Mouse (Mus musculus) midbrain, postnatal 0 days (tissue): ENCODE measurements at regions not wholly inside any gene's neighbourhood (a gene's known extent, or its start where the extent isn't known, plus 50 kb on each side); places are given as distances from the start of the nearest gene placed in this dataset.

Source experiments
- ATAC-seq: fragments of 200-750 bp; cut with Nextera tagmentation; 2 replicates; pipeline ENCODE4 v1.8.0; 2017; ENCODE audit warnings: moderate number of reproducible peaks, mild to moderate bottlenecking, moderate TSS enrichment, moderate library complexity; ENCODE audit not compliant: low FRiP score
- DNase-seq: peaks from one replicate; pipeline ENCODE4 v3.0.0-alpha.2; 2015; ENCODE audit warnings: low spot score
- H3K27ac ChIP-seq: fragments of 300-500 bp; sonication (generic); 2 replicates; pipeline ENCODE4 v1.5.1; 2014; ENCODE audit warnings: low read depth, mild to moderate bottlenecking, low read length, mixed read lengths
- H3K27me3 ChIP-seq: fragments of 300-500 bp; sonication (generic); 2 replicates; pipeline ENCODE4 v1.6.1; 2014; ENCODE audit warnings: low read length, control low read depth, mixed read lengths; ENCODE audit not compliant: insufficient read depth
- H3K36me3 ChIP-seq: fragments of 300-500 bp; sonication (generic); 2 replicates; pipeline ENCODE4 v1.6.1; 2014; ENCODE audit warnings: low read length, control low read depth, mixed read lengths; ENCODE audit not compliant: insufficient read depth
- H3K4me1 ChIP-seq: fragments of 300-500 bp; sonication (generic); 2 replicates; pipeline ENCODE4 v1.6.1; 2014; ENCODE audit warnings: mild to moderate bottlenecking, control low read depth, antibody characterized with exemption, low read length, mixed read lengths; ENCODE audit not compliant: insufficient read depth
- H3K4me2 ChIP-seq: fragments of 300-500 bp; sonication (generic); 2 replicates; pipeline ENCODE4 v1.6.1; 2014; ENCODE audit warnings: low read depth, mild to moderate bottlenecking, low read length, mixed read lengths; ENCODE audit not compliant: poor library complexity, severe bottlenecking
- H3K4me3 ChIP-seq: fragments of 300-500 bp; sonication (generic); 2 replicates; pipeline ENCODE4 v1.5.1; 2014; ENCODE audit warnings: low read depth, mild to moderate bottlenecking, low read length, moderate library complexity
- H3K9ac ChIP-seq: fragments of 300-500 bp; sonication (generic); replicated peaks from 2 replicates; pipeline ENCODE4 v1.6.1; 2014; ENCODE audit warnings: mild to moderate bottlenecking, low read length, moderate library complexity, mixed read lengths; ENCODE audit not compliant: poor library complexity, severe bottlenecking
- H3K9me3 ChIP-seq: fragments of 300-500 bp; sonication (generic); 2 replicates; pipeline ENCODE4 v1.6.1; 2016; ENCODE audit warnings: low read length, control low read depth
- CTCF ChIP-seq: IDR thresholded peaks from 2 replicates; pipeline ENCODE4 v1.5.1; 2016; ENCODE audit warnings: antibody characterized with exemption, mild to moderate bottlenecking
- WGBS: fragments of 180-500 bp; shearing (Covaris S2); extraction: QIAGEN DNeasy Blood & Tissue Kit; methylation state at CpG from one replicate; pipeline ENCODE4 v1.1.7; 2014; 5-methylcytosine and 5-hydroxymethylcytosine counted together

DNA sequence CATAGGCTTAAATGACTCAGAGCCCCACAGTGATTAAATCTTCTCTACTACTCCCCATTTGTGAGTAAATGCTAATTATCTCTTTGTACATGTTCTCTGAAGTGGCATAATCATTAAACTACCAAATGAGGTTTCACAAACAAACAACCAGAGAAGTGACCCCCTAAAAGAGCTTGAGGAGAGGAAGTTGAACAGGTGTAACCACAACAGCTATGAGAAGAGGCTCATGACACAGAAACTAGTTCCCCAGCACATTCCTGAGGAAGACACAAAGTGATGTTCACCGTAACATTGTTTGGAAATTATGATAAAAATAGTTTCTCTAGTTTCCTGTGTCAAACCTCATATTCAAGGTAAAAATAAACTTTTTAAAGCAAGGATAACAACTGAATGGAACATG, 188.4 kb downstream of the Inhba start:
- no peak overlapping the region for H3K4me3 ChIP-seq
- H3K27ac ChIP-seq: no peak overlapping the region
- H3K4me2 ChIP-seq: no peak overlapping the region
- no peaks in the 10 kb centered on the region for H3K36me3 ChIP-seq
- ATAC-seq: no peak
- no peak overlapping the region for H3K9ac ChIP-seq
- no peak for TF ChIP-seq CTCF
- H3K9me3 ChIP-seq: no peaks in the 10 kb centered on the region
- no peak for DNase-seq
- WGBS: 90% methylated on average over 1 of the region's 1 CpGs
- no peaks in the 10 kb centered on the region for H3K27me3 ChIP-seq
- H3K4me1 ChIP-seq: no peaks in the 10 kb centered on the region

DNA sequence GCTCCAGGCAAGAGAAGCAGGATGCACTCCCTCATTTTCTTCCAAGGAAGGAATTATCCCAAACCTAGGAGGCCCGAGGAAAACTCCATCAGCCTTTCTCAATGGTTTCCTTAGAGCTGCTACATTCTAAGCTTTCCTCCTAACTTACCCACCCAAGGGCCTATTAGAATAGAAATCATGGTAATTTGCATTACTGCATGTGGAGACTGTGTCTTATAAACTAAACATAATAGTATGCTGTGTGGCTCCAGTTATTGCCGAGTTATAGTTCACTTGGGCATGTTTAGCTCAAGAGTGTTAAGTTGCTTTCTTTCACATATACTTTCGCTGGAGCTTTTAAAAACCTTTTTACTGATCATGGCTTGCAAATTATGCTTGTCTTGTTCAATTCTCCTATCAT, 191.5 kb downstream of the Inhba start:
- DNase-seq (peak; percentile 7), ATAC-seq (no peak)
- H3K4me3 ChIP-seq: no peak overlapping the region
- H3K27me3 ChIP-seq: no peaks in the 10 kb centered on the region
- TF ChIP-seq CTCF: no peak
- H3K4me2 ChIP-seq: no peak overlapping the region
- H3K36me3 ChIP-seq: no peaks in the 10 kb centered on the region
- no peak overlapping the region for H3K27ac ChIP-seq
- WGBS: 85% methylated on average over 3 of the region's 3 CpGs
- no peaks in the 10 kb centered on the region for H3K9me3 ChIP-seq
- no peaks in the 10 kb centered on the region for H3K4me1 ChIP-seq
- H3K9ac ChIP-seq: no peak overlapping the region

DNA sequence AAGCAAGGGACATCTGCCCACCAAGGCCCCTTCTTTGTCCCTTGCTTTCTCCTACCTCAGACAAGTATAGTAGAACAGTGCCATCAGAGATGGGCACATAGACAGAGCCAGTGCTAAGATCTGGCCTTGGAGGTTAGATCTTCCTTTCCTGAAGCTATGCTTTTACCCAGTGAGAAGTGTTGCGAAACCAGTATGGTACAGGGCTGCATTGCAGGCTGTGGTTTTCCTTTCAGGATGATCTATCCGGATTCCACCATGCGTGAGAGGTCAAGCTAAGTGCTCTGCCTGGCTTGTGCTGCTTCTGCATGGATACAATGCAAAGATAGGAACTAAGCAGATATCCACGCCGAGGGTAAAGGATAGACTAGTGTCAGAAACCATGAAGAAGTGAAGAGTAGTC, 192.4 kb downstream of the Inhba start:
- no peaks in the 10 kb centered on the region for H3K4me1 ChIP-seq
- no peaks in the 10 kb centered on the region for H3K9me3 ChIP-seq
- no peaks in the 10 kb centered on the region for H3K36me3 ChIP-seq
- H3K27me3 ChIP-seq: no peaks in the 10 kb centered on the region
- no peak overlapping the region for H3K27ac ChIP-seq
- H3K9ac ChIP-seq: no peak overlapping the region
- no peak for DNase-seq
- no peak for ATAC-seq
- TF ChIP-seq CTCF: no peak
- H3K4me2 ChIP-seq: no peak overlapping the region
- WGBS: 89% methylated on average over 5 of the region's 5 CpGs
- H3K4me3 ChIP-seq: no peak overlapping the region

DNA sequence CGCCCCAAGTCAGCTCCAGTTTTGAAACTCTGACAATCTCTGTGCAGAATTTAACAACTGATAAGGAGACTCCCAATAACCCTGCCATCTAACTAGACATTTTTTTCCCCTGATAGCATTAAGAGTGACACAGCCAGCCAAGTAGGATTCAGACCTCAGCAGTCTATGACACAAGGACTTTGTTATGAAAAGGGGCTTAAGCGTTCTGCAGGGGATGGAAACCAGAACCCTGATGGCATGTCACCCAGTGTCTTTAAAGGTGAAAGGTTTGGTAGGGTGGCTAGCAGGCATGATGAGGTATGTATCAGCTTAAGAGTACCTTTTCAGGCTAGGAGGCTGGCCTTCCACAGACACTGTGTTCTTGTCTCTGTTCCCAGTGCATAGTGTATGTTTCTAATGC, 199.8 kb downstream of the Inhba start:
- H3K4me2 ChIP-seq: no peak overlapping the region
- no peaks in the 10 kb centered on the region for H3K27me3 ChIP-seq
- DNase-seq (no peak), ATAC-seq (no peak)
- WGBS: 76% methylated on average over 2 of the region's 2 CpGs
- no peak overlapping the region for H3K4me3 ChIP-seq
- H3K4me1 ChIP-seq: no peaks in the 10 kb centered on the region
- no peak overlapping the region for H3K9ac ChIP-seq
- no peaks in the 10 kb centered on the region for H3K9me3 ChIP-seq
- H3K27ac ChIP-seq: no peak overlapping the region
- TF ChIP-seq CTCF: no peak
- H3K36me3 ChIP-seq: no peaks in the 10 kb centered on the region

DNA sequence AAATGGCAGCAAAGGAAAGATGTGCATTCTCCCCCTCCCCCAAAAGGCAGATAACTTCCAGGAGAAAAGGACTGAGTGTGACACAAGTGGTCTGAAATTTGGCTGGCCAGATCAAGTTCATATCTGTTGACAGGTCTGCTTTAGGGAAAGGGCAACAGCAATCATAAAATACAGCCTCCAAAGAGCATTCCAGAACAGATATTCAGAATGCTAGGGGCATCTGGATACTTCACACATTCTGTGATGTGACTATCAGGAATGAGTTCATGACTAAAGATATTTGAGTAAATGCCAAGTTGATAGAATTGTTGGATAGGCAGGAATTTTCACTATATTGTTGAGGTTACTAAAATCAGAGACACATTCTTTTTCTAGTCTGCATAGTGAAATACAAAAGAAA, 208.2 kb downstream of the Inhba start:
- H3K4me1 ChIP-seq: no peaks in the 10 kb centered on the region
- no peak for DNase-seq
- H3K36me3 ChIP-seq: no peaks in the 10 kb centered on the region
- H3K27me3 ChIP-seq: no peaks in the 10 kb centered on the region
- TF ChIP-seq CTCF: no peak
- no peak overlapping the region for H3K4me2 ChIP-seq
- no peaks in the 10 kb centered on the region for H3K9me3 ChIP-seq
- H3K27ac ChIP-seq: no peak overlapping the region
- ATAC-seq: no peak
- H3K4me3 ChIP-seq: no peak overlapping the region
- no peak overlapping the region for H3K9ac ChIP-seq

DNA sequence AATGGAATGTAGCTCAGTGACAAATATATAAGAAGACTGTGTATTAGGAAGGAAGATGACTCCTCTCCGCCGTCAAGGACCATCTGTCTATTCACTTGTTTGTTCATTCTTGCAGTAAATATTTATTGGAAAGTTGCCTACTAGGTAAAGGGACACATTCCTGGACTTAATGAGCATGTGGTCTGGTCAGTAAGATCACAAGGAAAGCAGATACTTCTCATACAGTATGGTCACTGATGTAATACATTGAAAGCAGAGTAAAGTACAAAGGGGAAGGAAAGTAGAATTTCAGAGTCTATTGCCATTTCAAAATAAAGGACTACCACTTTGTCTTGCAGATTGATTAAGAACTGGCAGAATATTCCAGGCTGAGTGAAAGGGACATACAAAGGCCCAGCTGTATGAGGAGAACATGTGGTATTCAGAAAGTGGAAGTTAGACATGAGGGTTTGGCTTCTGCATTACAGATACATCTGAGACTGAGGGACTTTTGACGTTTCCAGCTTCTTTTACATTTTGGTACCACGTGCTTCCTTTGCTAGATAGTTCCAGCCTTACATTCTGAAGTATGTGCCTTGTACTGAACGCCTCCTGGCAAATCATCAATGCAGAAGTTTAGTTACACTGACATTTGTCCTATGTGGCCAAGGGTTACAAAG, 211.4 kb downstream of the Inhba start:
- DNase-seq: no peak
- Histone ChIP-seq H3K27ac (no peak overlapping the region), H3K27me3 (no peaks in the 10 kb centered on the region), H3K9me3 (no peaks in the 10 kb centered on the region), H3K4me1 (no peaks in the 10 kb centered on the region), H3K9ac (no peak overlapping the region), H3K36me3 (no peaks in the 10 kb centered on the region), H3K4me2 (no peak overlapping the region), H3K4me3 (no peak overlapping the region)
- no peak for TF ChIP-seq CTCF
- WGBS: 72% methylated on average over 5 of the region's 5 CpGs
- ATAC-seq: no peak
